Mouse (Mus musculus): ENCODE data around the gene Trim65. TPM values are rescaled to one million over a fixed set of nuclear protein-coding genes. Genes with fewer than 3 reads are reported as not detected.

The Trim65 gene
- total RNA-seq, 2 experiments from 2014 or later = 7.1 to 8.0 TPM

GRCm38 (mm10) chr11:116088741-116089394 lies 42.1 kb downstream of the Trim65 start:
- DNase-seq = no peak

- DNase-seq = no peak
Observed at GRCm38 (mm10) chr11:116088188-116088587, 42.7 kb downstream of the Trim65 start.

GRCm38 (mm10) chr11:116087194-116088130 lies 43.5 kb downstream of the Trim65 start:
- DNase-seq = peak; percentile 85 to 86

GRCm38 (mm10) chr11:116086258-116087193 lies 44.4 kb downstream of the Trim65 start, which contains the start of gene Wbp2:
Gene Wbp2 (minus strand): TSS chr11:116086995.
- peak; percentile 97 to 98 for DNase-seq

- DNase-seq = no peak
Observed at GRCm38 (mm10) chr11:116084166-116084565, 46.8 kb downstream of the Trim65 start.

GRCm38 (mm10) chr11:116083096-116083672 lies 47.7 kb downstream of the Trim65 start:
- no peak for DNase-seq

GRCm38 (mm10) chr11:116081081-116081480 lies 49.8 kb downstream of the Trim65 start:
- DNase-seq = no peak

GRCm38 (mm10) chr11:116079511-116079910 lies 51.4 kb downstream of the Trim65 start:
- DNase-seq = peak; percentile 82 to 88

- no peak for DNase-seq
Observed at GRCm38 (mm10) chr11:116078676-116079320, 52.1 kb downstream of the Trim65 start.

GRCm38 (mm10) chr11:116078221-116078620 lies 52.7 kb downstream of the Trim65 start:
- DNase-seq = no peak

- no peak for DNase-seq
Observed at GRCm38 (mm10) chr11:116077446-116078204, 53.3 kb downstream of the Trim65 start, which contains the start of gene Unc13d. Gene Unc13d (minus strand): TSS chr11:116077961.

- no peak for DNase-seq
Observed at GRCm38 (mm10) chr11:116076836-116077235, 54.1 kb downstream of the Trim65 start.

- no peak for DNase-seq
Observed at GRCm38 (mm10) chr11:116076266-116076540, 54.7 kb downstream of the Trim65 start.

- no peak for DNase-seq
Observed at GRCm38 (mm10) chr11:116075539-116076265, 55.2 kb downstream of the Trim65 start.

- no peak for DNase-seq
Observed at GRCm38 (mm10) chr11:116074436-116074991, 56.4 kb downstream of the Trim65 start.

GRCm38 (mm10) chr11:116072608-116073007 lies 58.3 kb downstream of the Trim65 start:
- no peak for DNase-seq
